Mouse (Mus musculus) small intestine, adult 2 months (tissue): Measurements from ENCODE around the gene Smc3.

Source experiments
- CTCF ChIP-seq: fragments of 200-500 bp; IDR thresholded peaks from 2 replicates; pipeline ENCODE4 v1.5.1; 2012; ENCODE audit warnings: low read depth, mild to moderate bottlenecking, control low read depth, inconsistent platforms, low read length, moderate library complexity, mixed read lengths; ENCODE audit not compliant: insufficient replicate concordance, insufficient read length; ENCODE audit errors: extremely low read depth
- POLR2A ChIP-seq: fragments of 200-500 bp; IDR thresholded peaks from 2 replicates; pipeline ENCODE4 v1.6.1; 2012; ENCODE audit warnings: low read depth, mild to moderate bottlenecking, control low read depth, inconsistent platforms, low read length, moderate library complexity

- TF ChIP-seq POLR2A (no peak), CTCF (no peak)
These were observed 38.5 kb downstream of the Smc3 start for GRCm38 (mm10) chr19:53638727-53639126.
